Mouse (Mus musculus) layer of hippocampus, adult 9-10 months (tissue): ENCODE data around the gene Psmd8.
"Not testable (repeated sequence)": the region's sequence is repeated elsewhere in the genome, so short reads cannot be mapped to it uniquely, and the experiment has no call there.

Source experiments
- DNase-seq: peaks from one replicate; pipeline ENCODE4 v3.0.0; 2022; ENCODE audit warnings: low spot score

Gene Psmd8

GRCm38 (mm10) chr7:29180077-29180853, at the start of gene Psmd8:
Psmd8 (minus strand) TSS chr7:29180701.
- DNase-seq, result peak; percentile 93

- no peak for DNase-seq
Observed at GRCm38 (mm10) chr7:29228202-29228601, 47.7 kb upstream of the Psmd8 start.

- DNase-seq, result no peak
Observed at GRCm38 (mm10) chr7:29225520-29225919, 45.0 kb upstream of the Psmd8 start.

GRCm38 (mm10) chr7:29224756-29225394, 44.4 kb upstream of the Psmd8 start:
- DNase-seq, result no peak

- DNase-seq, result no peak
Observed at GRCm38 (mm10) chr7:29214846-29215245, 34.3 kb upstream of the Psmd8 start.

- no peak for DNase-seq
Observed at GRCm38 (mm10) chr7:29214236-29214635, 33.7 kb upstream of the Psmd8 start.

GRCm38 (mm10) chr7:29213675-29214082, 33.2 kb upstream of the Psmd8 start, which contains the start of gene Catsperg1:
Catsperg1 (minus strand) TSS chr7:29214035.
- no peak for DNase-seq

- not testable (repeated sequence) for DNase-seq
Observed at GRCm38 (mm10) chr7:29212775-29213560, 32.5 kb upstream of the Psmd8 start.

GRCm38 (mm10) chr7:29212199-29212765, 31.8 kb upstream of the Psmd8 start:
- DNase-seq, result no peak

GRCm38 (mm10) chr7:29211415-29212198, 31.1 kb upstream of the Psmd8 start:
- DNase-seq, result peak; percentile 27

GRCm38 (mm10) chr7:29211013-29211412, 30.5 kb upstream of the Psmd8 start:
- DNase-seq, result not testable (repeated sequence)

- DNase-seq, result no peak
Observed at GRCm38 (mm10) chr7:29202577-29202976, 22.1 kb upstream of the Psmd8 start.

GRCm38 (mm10) chr7:29194230-29194629, 13.7 kb upstream of the Psmd8 start:
- DNase-seq, result not testable (repeated sequence)

- not testable (repeated sequence) for DNase-seq
Observed at GRCm38 (mm10) chr7:29181323-29181722, 822 bp upstream of the Psmd8 start.

- no peak for DNase-seq
Observed at GRCm38 (mm10) chr7:29180854-29181236, 344 bp upstream of the Psmd8 start.

- no peak for DNase-seq
Observed at GRCm38 (mm10) chr7:29179323-29179722, 1.2 kb downstream of the Psmd8 start.

- DNase-seq, result no peak
Observed at GRCm38 (mm10) chr7:29178106-29178505, 2.4 kb downstream of the Psmd8 start.

GRCm38 (mm10) chr7:29172390-29173016, 8.0 kb downstream of the Psmd8 start:
- DNase-seq, result no peak

GRCm38 (mm10) chr7:29171562-29172097, 8.9 kb downstream of the Psmd8 start:
- no peak for DNase-seq

- no peak for DNase-seq
Observed at GRCm38 (mm10) chr7:29170755-29171561, 9.5 kb downstream of the Psmd8 start.
